Mouse (Mus musculus): ENCODE data around the gene Rpl19. TPM values are rescaled to one million over a fixed set of nuclear protein-coding genes. Genes with fewer than 3 reads are reported as not detected.

The Rpl19 gene
- total RNA-seq (2021): 100 to 1,000 TPM; 571 to 605 TPM

DNA sequence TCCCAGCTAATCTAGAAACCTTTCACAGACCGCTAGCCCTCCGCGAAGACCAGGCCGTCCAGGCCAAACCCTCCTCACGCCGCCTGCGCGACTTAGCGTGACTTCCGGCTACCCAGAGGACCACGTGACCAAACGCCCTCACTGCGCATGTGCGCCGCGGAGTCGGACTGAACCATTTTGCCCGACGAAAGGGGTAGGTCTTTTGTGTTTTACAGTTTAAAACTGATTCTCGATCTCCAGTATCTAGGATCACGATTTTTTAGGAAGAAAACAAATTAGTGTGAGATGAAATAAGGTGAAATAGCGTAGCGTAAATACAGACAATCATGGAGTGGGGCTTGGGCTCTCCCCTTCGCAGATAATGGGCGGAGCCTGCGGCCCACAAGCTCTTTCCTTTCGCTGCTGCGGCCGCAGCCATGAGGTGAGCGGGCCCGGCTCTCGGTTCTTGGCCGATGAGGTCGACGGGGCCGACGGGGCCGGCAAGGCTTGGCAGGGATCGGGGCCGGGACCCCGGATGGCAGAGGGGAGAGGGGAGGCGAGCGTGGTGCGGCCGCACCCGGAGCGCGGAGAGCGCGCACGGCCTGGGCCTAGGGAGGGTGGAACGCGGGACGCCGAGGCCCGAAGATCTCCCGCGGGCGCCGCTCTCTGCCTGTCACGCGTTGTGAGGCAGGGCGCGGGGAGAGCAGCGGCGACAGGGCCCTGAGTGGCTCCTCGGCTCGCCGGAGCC, at the start of gene Rpl19:
Gene Rpl19 (plus strand): TSS at position 141 of the 727 bp plus-strand sequence.
- peak; percentile 92 to 95 for DNase-seq (ENCODE audit: extremely low spot score in 1 of 2, low spot score in 2 of 2)
- intact Hi-C loops (cut with DNase I): no loop called here

DNA sequence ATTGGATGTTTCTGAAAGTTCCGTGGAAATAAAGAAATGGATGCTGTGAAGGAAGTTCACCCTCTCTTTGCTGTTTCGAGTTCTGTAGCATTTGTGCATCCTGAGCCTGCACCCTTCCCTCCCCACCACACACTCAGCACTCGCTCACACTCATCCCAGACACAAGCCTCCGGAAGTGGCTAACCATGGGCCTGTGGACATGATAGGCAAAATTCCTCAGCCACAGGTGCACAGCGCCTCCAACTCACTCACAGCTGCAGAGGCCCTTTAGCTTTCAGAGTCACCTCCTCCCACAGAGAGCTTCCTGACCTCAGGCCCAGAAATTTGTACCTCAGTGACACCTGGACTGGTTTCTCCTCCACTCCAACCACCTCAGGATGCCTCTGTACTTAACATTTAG, 48.7 kb upstream of the Rpl19 start:
- intact Hi-C loops (cut with DNase I): no loop called here
- DNase-seq (ENCODE audit: extremely low spot score in 1 of 2, low spot score in 2 of 2): no peak

DNA sequence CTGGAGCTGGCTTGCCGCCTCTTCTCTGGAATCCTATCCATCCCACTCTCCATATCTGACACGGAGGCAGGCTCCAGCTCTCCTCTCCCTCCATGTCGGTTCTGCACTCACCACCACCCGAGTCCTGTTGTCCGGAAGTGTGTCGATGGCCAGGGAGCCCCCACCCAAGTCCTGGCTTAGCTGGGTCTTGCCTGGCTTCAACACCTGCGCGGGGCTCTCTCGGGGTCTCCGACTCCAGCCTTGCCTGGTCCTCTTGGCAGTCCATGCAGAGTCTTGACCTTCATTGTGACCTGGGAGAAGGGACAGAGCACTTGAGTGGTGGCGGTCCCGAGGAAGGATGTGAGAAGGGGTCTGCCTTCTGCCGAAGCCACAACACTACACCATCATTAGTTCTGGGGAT, 48.1 kb upstream of the Rpl19 start:
- DNase-seq (ENCODE audit: extremely low spot score in 1 of 2, low spot score in 2 of 2): no peak
- intact Hi-C loops (cut with DNase I): no loop called here

DNA sequence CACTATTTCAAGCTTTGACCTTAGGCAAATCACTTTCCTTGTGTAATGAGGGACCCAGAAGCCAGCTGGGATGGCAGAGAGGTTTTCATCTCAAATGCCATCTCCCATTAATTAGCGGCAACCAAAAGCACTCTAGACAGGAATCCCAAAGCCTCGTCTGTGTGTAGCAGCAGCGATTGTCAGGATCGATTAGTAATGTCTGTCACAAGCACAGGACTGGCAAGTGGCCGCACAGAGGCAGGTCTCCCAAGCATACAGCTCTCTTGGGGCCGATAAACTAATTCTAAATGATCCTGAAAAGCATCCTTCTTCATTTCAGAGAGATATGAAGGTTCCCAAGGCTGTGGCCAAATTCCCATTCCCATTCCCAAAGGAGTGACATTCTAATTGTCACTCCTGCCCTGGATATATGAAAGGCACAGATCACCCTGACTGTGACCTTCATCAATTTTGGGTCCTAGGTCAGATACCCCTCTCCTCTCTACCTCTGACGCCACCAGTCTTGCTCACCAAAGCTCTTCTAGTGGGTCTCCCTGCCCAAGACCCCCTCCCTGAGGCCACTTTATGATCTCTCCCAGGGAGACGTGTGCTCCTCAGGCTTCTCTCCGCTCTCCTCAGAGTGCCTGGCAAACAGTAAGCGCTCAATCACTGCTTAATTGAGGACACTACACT, 46.5 kb upstream of the Rpl19 start:
- intact Hi-C loops (cut with DNase I): no loop called here
- DNase-seq (ENCODE audit: extremely low spot score in 1 of 2, low spot score in 2 of 2): no peak

DNA sequence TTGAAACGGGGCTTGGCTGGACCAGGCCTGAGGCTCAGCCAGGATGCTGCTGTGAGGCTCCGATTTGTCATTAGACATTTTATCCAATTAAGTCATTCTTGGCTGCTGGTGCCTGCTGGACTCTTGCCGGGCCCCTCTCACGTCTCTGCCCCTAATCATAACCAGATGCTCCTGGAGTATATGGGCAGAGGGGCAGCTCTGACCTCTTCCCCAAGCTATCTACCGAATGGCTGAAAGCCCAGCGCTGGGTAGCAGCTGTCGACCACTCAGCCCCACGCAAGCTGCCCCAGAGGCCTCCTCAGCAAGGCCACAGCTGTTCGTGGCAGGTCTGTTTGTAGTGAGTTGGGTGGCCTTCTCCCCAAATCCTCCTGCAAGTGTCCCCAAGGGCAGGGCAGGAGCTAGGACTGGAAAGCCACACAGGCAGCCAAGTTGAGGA, 46.0 kb upstream of the Rpl19 start:
- intact Hi-C loops (cut with DNase I): no loop called here
- no peak for DNase-seq (ENCODE audit: extremely low spot score in 1 of 2, low spot score in 2 of 2)

DNA sequence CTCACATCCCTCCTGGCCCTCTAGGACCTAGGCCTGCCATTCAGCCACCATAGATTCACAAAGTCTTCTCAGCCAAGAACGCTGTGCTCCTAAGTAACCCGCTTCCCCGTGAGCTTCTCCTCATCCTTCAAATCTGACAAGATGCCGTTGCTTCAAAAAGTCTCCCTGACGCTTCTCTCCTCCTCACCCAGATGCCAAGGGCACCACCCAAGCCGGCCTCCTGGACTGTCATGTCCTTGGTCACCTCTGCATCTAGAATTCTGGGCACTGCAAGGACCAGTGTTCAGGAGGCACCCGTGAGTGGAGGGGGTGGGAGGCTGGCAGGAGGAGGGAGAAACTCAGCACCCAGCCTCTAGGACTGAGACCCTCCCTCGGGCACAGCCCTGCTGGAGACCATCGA, 43.8 kb upstream of the Rpl19 start:
- no peak for DNase-seq (ENCODE audit: extremely low spot score in 1 of 2, low spot score in 2 of 2)
- intact Hi-C loops (cut with DNase I): no loop called here

DNA sequence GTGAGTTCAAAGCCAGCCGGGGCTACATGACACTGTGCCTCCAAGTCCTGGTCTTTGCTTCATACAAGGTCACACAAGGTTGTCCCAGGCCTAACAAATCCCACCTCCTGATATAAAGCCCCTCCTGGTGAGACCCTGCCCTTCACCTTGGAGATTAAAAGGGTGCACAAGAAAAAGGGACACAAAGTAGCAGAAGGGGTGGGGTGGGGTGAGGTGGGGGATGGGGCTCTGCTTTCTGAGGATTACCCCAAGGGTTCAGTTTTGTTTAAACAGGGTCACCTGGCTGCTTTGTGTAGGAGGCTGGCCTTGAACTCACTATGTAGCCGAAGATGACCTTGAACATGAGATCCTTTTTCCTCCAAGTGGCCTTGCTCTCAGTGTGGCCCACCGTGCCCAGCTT, 43.0 kb upstream of the Rpl19 start:
- DNase-seq (ENCODE audit: extremely low spot score in 1 of 2, low spot score in 2 of 2): no peak
- intact Hi-C loops (cut with DNase I): no loop called here

DNA sequence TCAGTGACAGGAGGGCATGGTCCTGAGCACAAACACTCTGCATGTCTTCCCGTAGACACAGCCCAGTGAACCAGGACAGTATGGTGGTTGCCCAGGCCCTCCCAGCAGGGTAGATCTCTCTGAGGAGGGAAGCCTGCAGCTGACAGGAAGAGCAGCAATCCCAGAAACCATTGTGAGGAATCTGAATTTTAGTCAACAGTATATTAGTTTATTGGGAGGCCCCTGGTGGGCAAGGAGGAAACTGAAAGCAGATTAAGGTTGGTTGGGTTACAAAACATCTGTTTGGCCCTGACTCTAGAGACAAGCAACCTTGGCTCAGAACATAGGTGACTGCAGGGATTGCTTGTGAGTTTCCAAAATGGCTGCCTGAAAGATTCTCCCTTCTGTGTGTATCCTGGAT, 42.5 kb upstream of the Rpl19 start:
- intact Hi-C loops (cut with DNase I): no loop called here
- DNase-seq (ENCODE audit: extremely low spot score in 1 of 2, low spot score in 2 of 2): no peak

DNA sequence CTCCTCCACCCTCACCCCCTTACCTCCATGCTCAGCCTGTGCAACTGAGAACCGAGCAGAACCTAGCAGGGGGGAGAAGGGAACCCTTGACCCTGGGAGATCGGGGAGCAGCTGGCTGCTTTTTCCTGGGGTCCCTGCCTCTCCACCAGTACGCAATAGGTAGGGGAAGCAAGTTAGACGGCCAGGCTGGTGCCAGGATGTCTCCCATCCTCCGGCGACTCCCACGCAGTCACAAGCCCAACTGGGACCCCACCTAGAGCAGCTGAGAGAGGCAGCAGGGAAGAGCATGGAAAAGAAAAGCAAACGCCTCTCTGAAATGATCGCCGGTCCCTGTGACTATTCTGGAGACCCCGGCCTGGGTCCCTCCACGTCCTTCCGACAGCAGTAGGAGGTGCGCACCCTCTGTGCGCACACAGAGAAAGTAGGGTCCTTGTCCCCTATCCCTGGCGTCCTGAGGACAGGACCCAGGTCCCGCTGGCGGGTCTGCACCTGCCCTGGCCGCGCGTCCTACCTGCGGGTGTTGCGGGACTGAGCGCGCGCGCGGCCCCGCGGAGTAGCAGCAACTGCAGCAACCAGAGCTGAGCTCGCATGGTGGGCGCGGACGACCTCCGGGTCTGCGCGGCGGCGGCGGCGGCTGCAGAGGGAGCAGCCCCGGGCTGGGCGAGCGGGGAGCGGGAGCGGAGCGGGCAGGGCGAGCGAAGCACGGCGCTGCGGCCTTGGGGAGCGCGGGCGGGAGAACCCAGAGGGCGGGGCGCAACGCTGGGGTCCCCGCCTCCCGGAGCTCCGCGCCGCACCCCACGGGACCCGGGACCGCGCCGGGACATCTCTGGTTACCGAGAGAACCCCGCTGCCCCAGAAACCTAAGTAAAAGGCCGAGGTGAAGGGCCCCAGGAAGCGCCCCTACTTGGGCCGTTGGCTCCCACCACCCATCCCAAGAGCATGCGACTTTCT, 40.5 kb upstream of the Rpl19 start, which contains the start of gene Plxdc1:
Gene Plxdc1 (minus strand): TSS at position 718 of the 951 bp plus-strand sequence.
- intact Hi-C loops (cut with DNase I): loop anchor here (5.0 kb wide), 2 partner anchors 49 to 189 kb away; partner anchors contain the start of gene Lasp1
- DNase-seq (ENCODE audit: extremely low spot score in 1 of 2, low spot score in 2 of 2): peak in 1 of 2 experiments; percentile 58

DNA sequence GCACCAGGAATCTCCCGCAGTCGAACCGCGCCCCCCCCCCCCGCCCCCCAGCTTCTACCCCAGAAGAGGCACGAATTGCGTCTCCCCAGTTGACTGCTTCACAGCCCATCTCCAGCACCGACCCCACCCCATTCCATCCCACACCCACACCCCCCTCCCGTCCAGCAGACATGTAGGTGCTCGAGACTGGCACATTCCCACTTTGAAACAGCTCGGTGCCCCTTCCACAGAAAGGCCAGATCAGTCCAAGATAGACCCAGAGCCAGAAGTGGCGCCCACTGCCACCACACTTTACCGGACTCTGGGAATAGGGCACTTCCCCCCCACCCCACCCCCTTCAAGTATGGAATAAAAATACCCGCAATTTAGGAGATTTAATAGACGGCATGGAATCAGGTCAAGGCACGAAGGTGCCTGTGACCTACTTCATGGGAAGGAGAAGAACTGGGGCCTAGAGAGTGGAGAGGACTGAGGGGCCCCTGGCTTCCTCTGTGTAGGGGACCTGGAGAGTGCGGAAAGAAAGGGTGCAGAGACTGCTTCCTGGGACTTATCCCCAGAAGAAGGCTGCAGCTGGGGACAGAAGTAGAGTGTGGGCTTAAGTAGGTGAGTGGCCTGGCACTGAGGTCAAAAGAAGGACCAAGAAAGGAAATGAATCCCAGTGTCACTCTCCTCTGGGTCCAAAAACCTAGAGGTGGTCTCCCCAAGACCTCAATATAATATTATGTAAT, 39.6 kb upstream of the Rpl19 start:
- no peak for DNase-seq (ENCODE audit: extremely low spot score in 1 of 2, low spot score in 2 of 2)
- intact Hi-C loops (cut with DNase I): loop anchor here (5.0 kb wide), 2 partner anchors 50 to 190 kb away; partner anchors contain the start of gene Lasp1

DNA sequence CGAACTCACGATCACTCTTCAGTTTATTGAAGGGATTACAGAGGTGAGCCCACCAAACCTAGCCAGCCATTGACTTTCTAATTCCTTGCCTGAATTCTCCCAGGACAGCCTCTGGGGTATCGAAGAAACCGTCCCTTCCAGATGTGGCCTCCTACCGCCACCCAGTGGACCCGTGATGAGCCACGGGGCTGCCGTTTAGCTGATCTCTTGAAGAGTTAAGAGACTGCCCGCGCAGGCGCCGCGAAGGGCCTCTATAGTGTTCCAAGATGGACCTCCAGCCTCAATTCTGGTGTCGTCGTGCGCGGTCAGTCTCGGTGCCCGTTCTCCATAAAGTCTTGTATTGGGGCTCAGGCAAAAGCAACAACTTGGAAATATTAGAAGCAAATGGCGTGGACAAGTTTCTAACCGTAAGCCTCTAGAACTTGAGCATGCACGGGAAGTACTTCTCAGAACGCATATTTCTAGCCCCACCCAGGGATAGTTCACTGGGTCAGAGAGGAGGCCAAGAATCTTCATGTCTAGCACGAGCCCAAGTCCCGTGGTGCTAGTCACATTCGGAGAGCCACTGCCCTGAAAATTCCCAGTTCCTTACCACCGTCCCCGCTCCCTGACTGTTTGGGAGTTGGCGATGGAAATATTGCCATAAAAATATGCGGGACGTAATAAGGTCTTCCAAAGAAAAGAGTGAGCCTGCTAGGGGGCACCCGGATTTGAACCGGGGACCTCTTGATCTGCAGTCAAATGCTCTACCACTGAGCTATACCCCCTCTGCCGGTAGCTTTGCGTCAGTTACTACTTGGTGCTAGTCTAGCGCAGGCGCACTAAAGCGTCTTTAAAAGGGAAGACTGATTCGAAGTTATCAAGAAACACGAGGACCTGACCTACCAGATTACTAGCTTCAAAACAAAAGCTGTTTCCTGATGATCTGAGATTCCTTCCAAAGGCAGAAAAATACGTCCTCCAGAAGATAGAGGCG, 38.7 kb upstream of the Rpl19 start:
- intact Hi-C loops (cut with DNase I): loop anchor here (1.0 to 5.0 kb wide), 3 partner anchors 51 to 191 kb away; partner anchors contain the start of gene Lasp1
- peak; percentile 93 to 95 for DNase-seq (ENCODE audit: extremely low spot score in 1 of 2, low spot score in 2 of 2)

DNA sequence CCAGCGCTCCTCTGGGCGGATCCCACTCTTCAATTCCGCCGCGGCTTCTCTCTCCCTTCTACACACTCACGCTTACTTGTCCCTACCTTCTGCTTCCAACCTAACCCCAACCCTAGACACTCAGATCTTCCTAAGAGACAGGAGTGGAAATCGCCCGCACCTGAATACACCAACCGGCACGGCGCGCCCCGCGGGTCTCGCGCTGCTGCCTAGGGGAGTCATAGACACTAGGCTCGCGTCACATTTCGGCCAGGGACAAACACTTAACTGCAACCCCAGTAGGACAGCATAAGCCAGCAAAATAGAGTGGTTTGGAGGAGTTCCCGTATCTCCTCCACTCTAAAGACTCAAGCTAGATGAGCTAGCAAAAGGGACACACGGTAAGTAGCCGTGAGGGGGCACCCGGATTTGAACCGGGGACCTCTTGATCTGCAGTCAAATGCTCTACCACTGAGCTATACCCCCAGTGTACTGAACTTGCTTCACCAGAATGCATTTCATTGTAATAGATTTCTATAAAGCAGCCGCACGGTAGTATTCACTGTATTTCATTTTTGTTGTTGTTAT, 37.9 kb upstream of the Rpl19 start:
- intact Hi-C loops (cut with DNase I): loop anchor here (1.0 to 5.0 kb wide), 3 partner anchors 51 to 191 kb away; partner anchors contain the start of gene Lasp1
- peak; percentile 85 to 89 for DNase-seq (ENCODE audit: extremely low spot score in 1 of 2, low spot score in 2 of 2)

DNA sequence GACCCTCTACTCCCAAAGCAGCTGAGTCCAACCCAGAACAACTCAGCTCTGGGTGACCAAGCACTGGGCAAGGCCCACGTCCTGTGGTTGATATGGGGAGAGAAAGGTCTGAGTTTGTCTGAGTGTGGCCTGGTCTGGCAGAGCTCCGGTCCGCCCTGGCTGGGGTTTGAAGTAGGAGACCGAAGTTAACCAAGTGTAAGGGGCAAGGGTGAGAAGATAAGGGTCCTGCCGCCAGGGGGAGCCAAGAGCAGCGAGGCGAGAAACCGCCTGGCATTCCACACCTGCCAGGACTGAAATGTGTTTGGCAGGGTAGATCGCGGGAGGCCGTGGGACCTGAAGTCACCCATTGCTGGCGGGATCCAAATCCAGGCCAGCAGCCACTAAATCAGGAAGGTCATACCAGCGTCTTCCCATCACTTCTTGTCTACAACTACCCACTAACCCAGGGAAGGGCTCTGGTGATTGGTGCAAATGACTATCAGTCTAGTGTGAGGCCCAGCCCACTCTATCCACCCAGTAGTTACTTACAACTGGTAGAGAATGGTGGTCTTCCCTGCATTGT, 31.9 kb upstream of the Rpl19 start:
- intact Hi-C loops (cut with DNase I): no loop called here
- peak in 1 of 2 experiments; percentile 82 for DNase-seq (ENCODE audit: extremely low spot score in 1 of 2, low spot score in 2 of 2)

DNA sequence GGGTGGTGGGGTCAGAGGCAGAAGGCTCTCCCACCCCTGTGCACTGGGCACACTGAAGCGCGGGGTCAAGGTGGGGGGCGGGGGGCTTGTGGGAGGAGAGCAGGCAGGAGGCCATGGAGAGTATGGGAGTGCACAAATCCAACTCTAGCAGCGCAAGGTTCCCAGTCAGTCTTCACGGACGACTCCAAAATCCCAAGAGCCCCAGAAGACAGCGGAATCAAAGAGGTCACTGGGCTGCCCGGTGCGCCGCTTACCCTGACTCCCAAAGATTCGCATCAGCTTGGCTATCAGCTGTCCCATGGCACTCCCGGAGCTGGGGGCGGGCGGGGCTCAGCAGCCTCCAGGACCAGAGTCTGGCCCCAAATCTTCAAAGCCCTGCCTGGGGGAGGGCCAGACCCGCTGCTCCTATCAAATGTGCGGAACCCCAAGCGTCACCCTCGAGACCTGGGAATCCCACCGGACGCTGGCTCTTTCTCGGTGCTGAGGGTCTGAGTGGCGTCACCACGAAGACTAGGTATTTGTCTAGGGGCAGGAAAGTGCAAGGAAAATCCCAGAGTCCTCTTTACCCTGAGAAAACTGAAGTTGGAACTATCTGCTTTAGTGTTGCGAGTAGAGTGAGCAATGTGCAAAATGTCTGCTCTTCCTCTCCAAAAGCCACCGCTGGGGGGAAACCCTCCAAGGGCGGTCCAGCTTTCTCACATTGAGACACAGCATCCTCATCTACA, 30.8 kb upstream of the Rpl19 start, which contains the start of gene Arl5c:
Gene Arl5c (minus strand): TSS at position 618 of the 725 bp plus-strand sequence.
- peak in 1 of 2 experiments; percentile 75 for DNase-seq (ENCODE audit: extremely low spot score in 1 of 2, low spot score in 2 of 2)
- intact Hi-C loops (cut with DNase I): no loop called here

DNA sequence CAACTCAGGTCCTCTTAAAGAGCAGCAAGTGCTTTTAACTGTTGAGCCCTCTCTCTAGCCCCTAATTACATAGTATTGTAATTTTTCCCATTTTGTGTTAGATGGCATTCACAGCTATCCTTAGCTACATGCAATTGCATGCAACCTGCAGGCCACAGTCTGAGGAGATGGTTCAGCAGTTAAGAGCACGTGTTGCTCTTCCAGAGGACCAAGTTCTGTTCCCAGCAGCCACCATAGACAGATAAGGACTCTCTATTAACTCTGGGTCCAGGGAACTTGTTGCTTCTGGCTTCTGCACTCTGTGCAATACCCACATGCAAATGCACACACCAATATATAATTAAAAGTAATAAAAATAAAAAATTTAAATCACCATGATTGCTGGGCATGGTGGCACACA, 29.8 kb upstream of the Rpl19 start:
- DNase-seq (ENCODE audit: extremely low spot score in 1 of 2, low spot score in 2 of 2): no peak
- intact Hi-C loops (cut with DNase I): no loop called here

DNA sequence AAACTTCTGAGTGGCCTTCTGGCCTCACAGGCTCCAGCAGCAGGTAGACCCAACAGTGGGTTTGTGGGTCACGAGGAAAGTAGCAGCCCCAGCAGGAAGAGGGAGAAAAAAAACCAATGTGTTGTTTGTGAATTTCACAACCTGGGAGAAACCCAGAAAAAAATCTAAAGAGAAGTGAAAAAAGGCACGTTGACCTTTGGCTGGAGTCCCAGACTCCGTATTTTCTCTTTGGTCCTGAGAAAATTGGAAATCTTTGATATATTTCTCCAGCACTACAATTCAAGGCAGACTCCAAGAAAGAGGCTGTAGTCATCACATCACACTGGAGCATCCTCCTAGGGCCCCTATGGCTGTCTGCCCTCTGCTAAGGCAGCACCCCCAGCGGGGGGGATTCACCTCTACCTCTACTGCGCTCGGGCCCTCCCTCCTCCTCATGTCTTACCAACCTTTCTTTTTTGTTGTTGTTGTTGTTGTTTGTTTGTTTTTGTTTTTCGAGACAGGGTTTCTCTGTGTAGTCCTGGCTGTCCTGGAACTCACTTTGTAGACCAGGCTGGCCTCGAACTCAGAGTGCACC, 29.0 kb upstream of the Rpl19 start:
- intact Hi-C loops (cut with DNase I): no loop called here
- no peak for DNase-seq (ENCODE audit: extremely low spot score in 1 of 2, low spot score in 2 of 2)
